Mouse (Mus musculus) c-Kit-positive CD71-positive TER-119-negative erythroid progenitor cells, embryonic 14.5 days (primary cell): ENCODE measurements around the gene Kiz.

Source experiments
- DNase-seq: peaks from one replicate; pipeline ENCODE4 v3.0.0-alpha.2; 2013; ENCODE audit warnings: low read depth

The Kiz gene

GRCm38 (mm10) chr2:146871300-146872269 is 15.9 kb downstream of the Kiz start:
- DNase-seq = no peak

- DNase-seq = no peak
Observed at GRCm38 (mm10) chr2:146872697-146873096, 17.0 kb downstream of the Kiz start.

DNA sequence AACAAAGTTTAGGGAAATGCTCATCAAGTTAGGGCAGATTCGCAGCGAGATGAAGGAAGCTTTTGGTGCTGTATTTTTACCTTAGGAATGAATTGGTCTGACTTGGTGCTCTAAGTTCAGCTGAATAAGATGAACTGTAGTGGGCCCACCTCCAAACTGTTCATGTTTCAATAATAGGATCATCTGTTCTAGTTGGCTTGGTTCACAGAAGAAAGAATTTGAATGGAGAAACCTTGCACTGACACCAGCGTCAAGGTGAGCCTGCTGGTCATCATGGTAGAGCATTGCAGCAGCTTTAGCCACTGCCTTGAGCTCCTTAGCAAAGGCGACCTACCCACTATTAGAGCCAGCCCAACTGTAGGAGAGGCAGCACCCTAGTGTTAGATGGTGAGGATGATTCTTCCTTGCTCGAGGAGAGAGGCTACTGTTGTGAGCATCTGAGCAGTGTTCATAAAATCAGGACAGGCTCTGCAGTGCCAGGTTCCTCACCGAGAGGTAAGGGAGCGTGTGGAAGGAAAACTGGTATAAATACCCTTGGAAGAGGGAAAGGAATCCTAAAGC is 18.3 kb downstream of the Kiz start:
- no peak for DNase-seq

- no peak for DNase-seq
Observed at GRCm38 (mm10) chr2:146877423-146878098, 21.9 kb downstream of the Kiz start.

GRCm38 (mm10) chr2:146881623-146882022 is 26.0 kb downstream of the Kiz start:
- no peak for DNase-seq

GRCm38 (mm10) chr2:146884291-146884855 is 28.7 kb downstream of the Kiz start:
- no peak for DNase-seq

DNA sequence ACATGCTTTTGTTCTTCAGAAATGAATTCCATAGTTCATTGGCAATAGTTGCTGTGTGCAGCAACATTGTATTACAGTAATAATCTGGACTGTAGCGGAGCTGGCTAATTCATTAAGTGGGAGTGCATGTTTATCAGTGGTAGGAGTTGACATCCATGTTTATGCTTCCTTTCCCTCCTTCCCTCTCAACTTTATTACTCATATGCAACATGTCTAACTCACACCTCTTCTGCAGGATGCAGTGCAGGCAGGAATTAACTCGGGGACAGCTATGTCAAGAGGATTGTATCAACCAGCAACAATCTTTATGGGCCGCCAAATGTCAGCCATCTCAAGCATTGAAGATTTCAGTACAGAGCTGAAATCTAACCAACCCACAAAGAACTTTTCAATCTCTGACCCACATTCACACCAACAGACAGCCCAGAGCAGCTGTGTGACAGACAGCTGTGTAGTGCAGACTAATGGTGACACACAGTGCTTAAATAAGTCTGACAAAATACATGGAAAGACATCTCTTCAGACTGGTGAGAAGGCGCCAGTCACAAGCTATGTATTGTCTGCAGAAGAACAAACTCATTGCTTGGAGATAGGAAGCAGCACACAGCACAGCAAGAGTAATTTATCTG is 33.2 kb downstream of the Kiz start:
- DNase-seq = no peak

DNA sequence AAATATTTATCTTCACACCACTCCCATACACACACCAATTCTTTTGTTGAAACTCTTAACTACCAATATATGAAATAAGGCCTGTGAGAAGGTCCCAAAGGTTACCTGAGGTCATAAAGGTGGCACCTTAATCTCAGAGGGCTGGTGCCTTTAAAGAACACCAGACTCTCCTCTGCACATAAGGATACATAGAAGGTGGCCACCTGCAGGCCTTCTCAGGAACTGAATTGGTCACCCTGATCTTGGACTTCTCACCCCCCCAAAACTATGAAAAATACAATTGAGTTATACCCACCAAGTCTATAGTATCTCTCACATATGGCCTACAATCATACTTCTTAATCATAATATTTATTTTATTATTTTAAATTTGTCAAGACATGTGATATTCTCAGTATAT is 43.3 kb downstream of the Kiz start:
- DNase-seq = no peak

DNA sequence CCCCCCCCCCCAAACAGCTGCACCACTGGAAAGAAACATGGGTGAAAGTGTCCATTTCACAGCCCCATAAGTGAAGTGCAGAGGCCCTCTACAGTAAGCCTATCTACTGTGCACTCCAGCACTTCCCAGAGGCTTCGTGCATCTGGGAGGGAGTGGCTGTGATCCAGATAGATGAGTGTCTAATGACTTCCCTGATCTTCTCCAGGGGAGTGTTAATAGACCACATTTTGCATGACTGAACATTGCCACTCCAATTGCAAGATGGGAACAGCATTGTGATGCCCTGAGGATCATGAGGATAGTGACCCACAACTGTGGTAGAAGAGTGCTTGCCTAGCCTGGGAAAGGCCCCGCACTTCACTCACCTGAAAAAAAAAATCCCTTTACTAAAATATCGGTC is 60.4 kb downstream of the Kiz start:
- DNase-seq = no peak

DNA sequence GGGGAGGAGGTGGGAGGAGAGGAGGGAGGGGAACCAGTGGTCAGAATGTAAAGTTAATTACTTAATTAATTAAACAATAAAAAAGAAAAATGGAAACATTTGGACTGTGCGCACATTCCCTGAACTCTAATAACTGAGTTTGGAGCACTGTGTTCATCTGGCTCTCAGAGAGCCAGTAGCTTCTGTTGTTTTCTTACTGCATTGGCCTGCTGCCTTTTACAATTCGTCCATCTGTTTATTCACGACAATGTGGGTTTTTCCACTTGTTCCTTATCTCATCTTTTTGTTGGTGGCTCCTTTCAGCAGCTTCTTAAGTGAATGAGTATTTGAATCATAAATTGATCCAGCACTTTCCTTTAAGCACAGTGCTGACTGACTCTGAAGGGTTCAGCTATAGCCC is 62.1 kb downstream of the Kiz start:
- no peak for DNase-seq

DNA sequence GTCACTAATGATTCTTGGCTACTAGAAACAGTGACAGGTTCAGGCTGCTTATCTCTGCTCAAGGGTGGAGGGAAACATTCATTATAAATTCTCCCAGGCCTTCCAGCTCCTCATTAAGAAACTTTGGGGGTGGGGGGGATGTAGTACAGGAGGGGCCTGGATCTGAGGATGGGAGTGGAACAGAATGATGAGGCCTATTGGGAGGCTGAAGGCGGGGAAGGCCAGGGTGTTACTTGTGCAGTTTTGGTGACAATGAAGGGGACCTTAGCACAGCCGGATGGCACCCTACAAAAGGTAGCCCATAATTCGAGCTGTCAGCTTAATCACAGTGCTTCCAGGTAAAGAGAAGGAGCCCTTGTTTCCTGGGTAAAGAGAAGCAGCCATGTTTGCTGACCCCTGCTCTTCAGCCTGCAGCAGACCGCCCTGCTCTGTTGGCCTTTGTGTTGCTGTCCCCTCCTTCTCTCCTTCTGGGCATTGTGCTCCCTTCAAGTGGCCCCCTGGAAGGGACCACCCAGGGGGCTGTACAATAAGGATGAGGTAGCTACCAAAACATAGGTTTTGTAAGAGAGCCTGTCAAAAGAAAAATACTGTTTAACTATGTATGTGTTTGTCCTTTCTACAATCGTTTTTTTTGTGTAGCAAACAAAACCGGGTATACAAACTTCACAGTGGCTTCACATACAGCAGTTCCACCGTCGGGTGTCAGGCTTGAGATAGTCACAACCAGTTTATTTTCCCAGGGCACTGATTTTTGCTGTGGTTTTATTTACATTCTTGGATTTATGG is 64.9 kb downstream of the Kiz start:
- DNase-seq = no peak

DNA sequence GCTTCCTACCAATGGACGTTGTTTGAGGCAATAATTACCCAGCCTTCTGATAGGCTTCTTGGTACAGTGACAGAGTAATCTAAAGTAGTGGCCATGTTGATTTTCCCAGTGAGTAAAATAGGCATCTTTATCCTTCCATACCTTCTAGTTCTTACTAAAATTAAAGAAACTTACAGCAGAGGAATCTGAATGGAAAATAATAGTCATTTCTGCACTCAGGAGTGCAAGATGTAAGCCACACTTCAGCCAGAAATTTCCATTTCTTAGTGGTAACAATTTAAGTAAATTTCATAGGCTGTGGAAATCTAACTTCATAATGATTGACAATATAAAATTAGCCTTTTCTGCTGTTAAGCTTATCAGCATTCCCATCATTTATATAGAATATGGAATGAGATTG is 69.6 kb downstream of the Kiz start:
- DNase-seq = no peak

GRCm38 (mm10) chr2:146925846-146926245 is 70.2 kb downstream of the Kiz start:
- DNase-seq = no peak

GRCm38 (mm10) chr2:146948223-146948776 is 92.6 kb downstream of the Kiz start:
- no peak for DNase-seq

DNA sequence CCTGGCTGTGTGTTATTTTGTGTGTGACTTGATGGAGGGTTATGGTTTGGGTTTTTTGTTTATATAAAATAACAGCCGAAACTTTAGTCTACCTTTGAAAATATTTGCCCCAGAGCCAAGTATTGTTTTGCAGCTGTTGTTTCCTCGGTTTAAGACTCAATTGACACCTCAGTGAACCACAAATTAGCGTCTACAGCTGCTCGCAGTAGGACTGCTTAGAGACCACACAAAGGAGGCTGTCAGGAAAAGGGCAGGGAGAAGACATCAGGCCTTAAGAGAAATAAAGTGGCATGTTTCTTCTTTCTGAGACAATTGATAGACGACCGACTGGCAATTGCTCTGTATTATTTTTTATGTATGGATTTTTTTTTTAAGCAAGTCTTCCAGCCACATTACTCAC is 100.7 kb downstream of the Kiz start:
- no peak for DNase-seq

DNA sequence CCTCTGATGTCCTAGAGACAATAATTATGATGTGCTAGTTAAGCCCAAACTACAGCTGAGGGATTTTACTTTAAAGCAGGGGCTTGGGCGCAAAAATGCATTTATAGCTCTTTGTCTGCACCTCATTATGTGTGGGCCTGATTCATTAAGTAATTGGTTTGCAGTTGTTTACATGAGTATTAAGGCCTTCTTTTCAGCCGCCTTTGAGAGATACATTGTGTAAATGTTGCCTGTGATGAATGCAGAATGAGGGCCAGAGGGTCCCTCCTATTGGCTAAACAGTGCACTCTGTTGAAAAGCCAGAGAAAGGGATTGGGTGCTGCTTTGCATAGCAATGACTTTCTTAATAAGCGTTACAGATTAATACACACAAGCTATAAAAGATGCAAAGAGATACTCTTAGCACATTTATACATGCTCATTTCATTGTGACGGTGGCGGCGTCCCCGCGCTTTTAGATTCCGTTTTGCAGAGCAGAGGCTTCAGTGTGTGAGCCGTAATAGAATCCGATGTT is 102.8 kb downstream of the Kiz start:
- DNase-seq = no peak

DNA sequence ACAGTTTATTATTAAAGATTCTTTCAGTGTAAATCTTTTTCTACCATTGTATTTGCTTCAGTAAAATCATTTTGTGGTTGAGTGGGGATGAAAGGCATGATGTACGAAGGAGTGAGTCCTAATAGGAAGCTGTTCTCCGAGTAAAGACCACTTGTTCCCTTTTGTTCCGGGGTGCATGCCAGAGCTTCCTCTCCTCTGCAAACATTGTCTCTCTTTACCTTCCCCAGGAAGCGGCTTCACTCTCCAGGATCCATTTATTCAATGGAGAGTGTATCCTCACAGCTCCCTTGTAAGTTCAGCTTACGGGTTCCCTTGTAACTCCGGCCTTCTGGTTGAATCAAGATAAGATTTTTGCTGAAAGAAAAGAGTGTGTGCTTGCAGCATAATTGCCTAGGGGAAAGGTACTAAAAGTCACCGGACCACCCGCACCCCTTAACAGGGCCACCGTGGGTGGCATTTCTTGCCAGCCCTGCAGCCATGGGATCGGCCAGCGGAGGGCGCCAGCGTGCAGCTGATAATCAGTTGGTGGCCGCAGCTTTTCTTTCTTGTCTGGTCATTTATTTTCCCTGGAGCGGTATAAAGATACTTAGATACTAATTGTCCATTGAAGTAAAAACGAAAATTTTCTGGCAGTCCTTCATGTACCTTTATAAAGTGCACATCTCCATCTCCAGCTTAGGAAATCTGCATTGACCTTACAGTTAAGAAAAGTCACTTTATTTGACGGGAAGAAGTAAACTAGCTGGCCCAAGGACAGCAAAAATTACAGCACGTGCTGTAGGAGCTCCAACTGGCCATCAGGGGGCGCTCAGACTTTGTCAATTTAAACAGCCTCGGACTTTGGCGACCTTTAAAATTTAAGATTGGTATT is 103.5 kb downstream of the Kiz start:
- DNase-seq = peak; percentile 62

GRCm38 (mm10) chr2:146975024-146975423 is 119.4 kb downstream of the Kiz start:
- no peak for DNase-seq

DNA sequence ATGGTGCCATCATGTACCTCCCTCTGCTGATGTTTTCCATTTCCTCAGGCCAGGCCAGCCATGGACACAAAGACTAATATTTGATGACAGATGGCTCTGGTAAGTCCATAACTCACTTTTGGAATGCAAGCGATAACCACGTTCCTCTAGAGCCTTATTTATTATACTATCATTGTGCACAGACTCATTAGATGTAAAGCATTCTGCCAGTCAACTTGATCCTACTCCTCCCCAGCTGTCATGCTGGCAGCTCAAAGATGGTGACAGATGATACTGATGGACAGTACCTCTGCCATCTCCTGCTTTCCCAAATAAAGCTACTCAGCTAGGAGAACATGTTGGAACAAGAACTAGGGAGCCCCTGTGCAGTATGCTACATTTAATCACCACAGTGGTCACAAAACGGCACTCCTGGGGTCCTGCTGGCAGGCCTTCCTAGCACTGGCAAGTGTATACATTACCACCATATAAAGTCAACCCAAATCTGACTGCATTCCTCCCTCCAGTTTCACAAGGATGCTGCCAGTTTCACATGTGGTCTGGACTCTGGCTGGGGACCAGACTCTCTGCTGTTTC is 119.9 kb downstream of the Kiz start:
- no peak for DNase-seq
